Mouse (Mus musculus) fat pad, adult 2 months (tissue): ENCODE measurements around the gene Cpsf3.

Experiments used
- DNase-seq: peaks from one replicate; pipeline ENCODE4 v3.0.0-alpha.2; 2011; ENCODE audit warnings: low read depth, low spot score; ENCODE audit errors: extremely low read depth

Cpsf3 gene

GRCm38 (mm10) chr12:21284761-21285441, at the start of gene Cpsf3:
Gene Cpsf3 (plus strand): TSS chr12:21285391.
- DNase-seq, result no peak

DNA sequence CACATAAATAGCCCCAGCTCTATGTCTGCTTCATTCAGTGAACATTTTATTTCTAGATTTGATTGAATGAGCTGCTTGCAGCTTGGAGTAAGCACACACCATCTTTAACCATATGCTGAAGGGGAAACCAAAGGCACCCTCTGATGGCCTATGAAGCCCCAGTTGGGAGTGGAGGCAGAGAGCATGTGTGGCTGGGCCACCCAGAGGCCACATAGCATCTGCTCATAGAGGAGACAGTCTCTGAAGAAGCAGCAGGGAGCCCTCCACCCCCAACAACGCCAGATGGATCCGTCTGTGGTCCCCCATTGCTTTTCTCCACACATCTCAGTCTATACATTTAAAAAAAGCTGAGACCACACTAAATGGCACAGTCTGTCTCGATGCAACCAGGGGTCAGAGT, 43.2 kb upstream of the Cpsf3 start:
- DNase-seq, result no peak

- no peak for DNase-seq
Observed at GRCm38 (mm10) chr12:21244375-21244960, 40.7 kb upstream of the Cpsf3 start.

GRCm38 (mm10) chr12:21247711-21248392, 37.3 kb upstream of the Cpsf3 start:
- no peak for DNase-seq

DNA sequence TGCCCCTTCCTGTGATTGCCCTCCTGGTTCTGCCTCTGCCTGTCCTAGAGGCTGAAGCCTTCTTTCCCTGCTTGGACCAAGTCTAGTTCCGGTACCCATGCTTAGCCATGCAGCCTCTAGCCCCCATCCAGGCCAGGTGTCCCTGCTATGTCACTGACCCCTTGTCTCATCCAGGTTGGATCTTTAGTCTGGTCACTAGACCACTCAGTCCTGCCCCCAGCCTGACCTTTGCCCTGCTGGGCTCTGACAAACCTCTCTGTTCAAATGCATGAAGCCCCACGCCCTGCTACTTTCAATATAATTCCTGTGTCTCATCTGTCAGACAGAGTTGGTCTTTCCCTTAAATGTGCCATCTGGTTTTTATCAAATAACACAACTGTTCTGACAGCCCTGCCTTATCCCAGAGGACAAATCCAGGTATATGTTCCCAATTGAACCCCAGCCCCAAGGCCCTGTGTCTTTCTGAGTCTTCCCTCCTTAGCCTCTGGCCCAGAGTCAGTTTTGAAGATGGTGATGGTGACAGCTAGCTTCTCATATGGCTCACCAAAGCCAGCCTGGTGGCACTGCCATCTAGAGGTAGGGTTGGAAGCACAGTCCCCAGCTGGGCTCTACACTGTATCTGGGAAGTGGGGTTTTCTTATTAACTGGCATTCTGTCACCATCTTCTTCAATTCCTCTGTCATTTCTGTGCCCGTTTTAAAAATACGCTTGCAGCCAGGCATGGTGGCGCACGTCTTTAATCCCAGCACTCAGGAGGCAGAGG, 24.5 kb upstream of the Cpsf3 start:
- DNase-seq, result no peak

GRCm38 (mm10) chr12:21261521-21261920, 23.7 kb upstream of the Cpsf3 start:
- DNase-seq, result peak; percentile 5

DNA sequence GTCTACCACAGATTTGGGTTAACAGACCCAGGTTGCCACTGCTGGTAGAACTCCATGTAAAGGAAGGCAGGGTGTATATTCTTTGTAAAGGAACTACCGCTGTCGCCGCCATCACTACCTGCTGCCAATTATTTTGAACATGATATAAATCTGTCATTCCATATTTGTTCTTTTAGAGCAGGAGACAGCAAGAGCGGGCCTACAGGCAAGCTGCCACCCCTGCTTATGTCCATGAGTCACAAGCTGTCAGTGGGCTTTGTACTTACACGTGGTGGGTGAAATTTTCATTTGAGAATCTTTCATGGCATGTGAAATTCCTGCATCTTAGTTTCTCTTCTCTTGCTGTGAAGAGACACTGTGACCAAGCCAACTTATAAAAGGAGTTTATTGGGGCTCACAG, 21.9 kb upstream of the Cpsf3 start:
- no peak for DNase-seq

DNA sequence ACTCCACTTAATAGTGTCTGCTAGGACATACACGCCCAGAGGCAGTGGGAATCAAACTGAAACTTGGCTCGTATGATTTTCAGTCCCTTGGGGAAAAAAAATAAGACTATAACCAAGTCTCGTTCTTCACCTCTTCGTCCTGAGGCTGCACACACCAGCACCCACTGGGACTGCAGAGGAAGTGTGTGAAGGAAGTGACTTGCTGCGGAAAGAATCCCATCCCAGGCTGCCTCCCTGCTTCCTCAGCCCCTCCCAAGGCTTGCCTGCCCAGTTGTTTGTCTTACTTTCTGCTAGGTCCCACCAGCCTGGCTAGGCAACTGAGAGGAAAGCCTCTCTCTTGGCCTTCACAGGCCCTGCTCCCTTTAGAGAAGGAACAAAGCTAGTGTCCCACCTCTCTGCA, 20.9 kb upstream of the Cpsf3 start:
- DNase-seq, result no peak

DNA sequence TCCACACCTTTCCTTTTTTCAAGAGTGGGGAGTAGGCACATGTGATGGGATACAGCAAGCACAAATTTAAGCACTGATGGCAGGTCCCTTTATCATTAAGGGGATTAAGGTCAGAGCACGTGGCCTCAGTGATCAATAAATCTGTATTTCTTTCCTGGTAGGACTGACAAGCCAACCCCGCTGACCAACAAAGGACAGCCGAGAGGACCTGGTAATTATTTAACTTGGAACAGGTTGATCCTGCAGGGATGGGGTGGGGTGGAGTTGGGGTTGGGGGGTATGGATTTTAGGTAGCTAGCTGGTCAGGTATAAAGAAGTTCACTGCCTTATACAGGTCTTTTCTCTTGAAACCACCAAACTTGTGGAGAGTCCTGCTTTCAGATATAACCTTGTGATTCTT, 20.2 kb upstream of the Cpsf3 start:
- DNase-seq, result no peak

- no peak for DNase-seq
Observed at GRCm38 (mm10) chr12:21265501-21265900, 19.7 kb upstream of the Cpsf3 start.

DNA sequence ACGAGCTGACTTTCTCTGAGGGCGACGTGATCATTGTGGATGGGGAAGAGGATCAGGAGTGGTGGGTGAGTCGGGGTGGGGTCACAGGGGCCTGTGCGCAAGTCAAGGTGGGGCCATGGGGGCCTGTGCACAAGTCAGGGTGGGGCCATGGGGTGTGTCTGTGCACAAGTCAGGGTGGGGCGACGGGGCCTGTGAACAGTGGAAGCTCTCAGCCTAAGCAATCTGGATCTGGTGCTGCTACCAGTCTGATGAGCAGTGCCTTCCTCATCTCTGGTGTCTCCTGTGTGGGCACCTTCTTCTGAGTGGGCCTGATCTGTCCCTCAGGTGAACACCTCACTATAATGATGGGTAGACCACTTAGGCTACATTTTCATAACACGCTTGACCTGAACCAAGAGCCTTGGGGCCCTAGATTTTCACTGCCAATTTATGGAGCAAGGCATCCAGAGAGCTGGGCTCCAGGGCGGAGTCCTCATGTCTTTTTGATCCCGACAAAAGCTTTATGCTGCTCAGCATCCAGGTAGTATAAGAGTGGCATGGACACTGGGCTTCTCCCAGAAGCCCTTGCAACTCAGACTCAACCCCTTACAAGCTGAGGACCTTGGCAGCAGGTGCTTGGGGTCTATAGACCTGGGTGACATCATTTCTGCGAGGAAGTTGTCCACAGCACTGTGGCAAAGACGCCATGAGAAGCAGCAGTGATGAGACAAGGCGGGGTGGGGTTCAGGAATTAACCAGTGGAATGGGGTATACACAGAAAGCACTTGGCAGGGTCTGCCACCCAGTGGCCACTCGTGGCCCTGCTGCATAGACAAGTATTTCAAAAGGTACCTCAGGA, 19.0 kb upstream of the Cpsf3 start:
- DNase-seq, result no peak

GRCm38 (mm10) chr12:21266784-21267098, 18.4 kb upstream of the Cpsf3 start:
- no peak for DNase-seq

DNA sequence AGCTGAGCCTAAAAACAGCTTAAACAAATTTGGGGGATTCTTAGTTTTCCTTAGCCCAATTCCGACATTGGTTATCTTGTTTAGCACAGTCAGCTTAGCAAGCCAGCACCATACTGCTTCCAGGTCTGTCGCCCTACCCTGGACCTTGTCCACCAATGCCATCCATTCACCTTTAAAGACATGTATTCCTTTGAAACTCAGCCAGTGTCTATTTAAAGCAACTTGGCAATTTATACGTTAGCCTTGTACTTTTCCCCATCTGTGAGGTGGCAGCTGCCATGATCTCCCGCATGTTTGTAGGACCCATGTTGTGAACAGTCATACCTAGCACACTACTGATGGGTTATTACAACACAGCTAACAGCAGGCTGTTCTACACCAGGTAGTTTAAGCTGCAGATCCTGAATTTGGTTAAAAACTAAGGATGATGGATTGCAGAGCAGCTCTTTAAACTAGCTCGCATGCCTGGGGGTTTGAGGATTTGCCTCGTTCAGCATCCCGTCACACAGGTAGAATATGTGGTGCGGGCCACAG, 17.0 kb upstream of the Cpsf3 start:
- no peak for DNase-seq

GRCm38 (mm10) chr12:21274446-21274845, 10.7 kb upstream of the Cpsf3 start:
- DNase-seq, result no peak

- no peak for DNase-seq
Observed at GRCm38 (mm10) chr12:21277352-21277864, 7.8 kb upstream of the Cpsf3 start.

GRCm38 (mm10) chr12:21285508-21286242, 484 bp downstream of the Cpsf3 start:
- no peak for DNase-seq

- DNase-seq, result peak; percentile 62
Observed at GRCm38 (mm10) chr12:21286243-21286622, 1.0 kb downstream of the Cpsf3 start, which contains the start of gene Itgb1bp1. Gene Itgb1bp1 (minus strand): TSS chr12:21286284.

DNA sequence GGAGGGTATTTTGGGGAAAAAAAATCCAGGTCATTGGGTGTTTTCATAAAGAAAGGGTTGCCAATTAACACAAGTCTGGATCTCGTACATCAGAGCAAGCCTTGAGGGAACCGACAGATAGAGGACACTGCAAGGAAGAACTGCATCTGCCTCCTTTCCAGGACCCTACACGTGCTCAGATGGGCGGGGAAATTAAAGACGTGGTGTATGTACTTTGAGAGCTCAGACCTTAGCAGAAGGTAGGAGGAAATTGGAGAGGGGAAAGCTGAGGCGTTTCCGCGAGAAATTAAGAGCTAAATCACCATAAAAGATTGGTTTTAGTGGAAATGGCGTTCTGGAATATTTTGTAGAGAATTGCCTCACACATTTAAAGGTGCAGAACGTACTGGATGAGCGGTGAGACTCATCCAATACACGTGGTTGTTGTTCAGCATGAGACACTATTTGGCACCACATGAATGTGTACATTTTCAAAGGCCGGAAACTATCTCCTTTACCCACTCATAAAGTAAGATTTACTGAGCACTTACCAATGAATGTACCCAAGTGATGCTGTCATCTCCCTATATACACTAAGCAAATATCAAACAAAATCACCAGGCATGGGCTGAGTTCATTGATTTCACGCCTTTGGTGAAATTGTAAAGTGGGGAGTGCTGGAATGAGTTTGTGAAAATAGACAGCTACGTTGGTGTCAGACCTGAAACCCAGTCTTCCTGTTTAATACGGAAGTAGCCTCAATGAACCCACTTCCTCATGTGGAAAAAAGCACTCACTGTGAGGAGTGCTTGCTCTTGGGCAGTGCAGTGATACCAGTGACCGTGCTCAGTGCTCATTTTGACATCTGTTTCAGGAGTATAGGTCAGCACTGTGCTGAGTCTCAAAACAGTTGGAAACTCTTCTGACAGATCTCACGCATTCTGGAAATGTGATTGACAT, 1.8 kb downstream of the Cpsf3 start:
- DNase-seq, result no peak
